8 mouse cellular contexts compared by ENCODE assay signal in genomic region chr7:3646188-3646587, GRCm38 (mm10). TPM values are rescaled to one million over a fixed set of nuclear protein-coding genes. Genes with fewer than 3 reads are reported as not detected.
DNase-seq lines count a peak whose midpoint lies in the region; ATAC-seq and TF ChIP-seq lines count a peak whose summit lies in the region.

No protein-coding gene starts in this region.

- H3K27me3 ChIP-seq in lung, embryonic 14.5 days (ENCODE audit: insufficient read depth, low read length) = no peaks in the 10 kb centered on the region
- no peaks in the 10 kb centered on the region for H3K27me3 ChIP-seq in embryonic facial prominence, embryonic 11.5 days (ENCODE audit: control insufficient read depth, insufficient read depth, low read length)
- H3K27me3 ChIP-seq in intestine, embryonic 14.5 days (replicated peaks; ENCODE audit: control insufficient read depth, insufficient read depth, low read length) = no peaks in the 10 kb centered on the region
- H3K27me3 ChIP-seq in neural tube, embryonic 12.5 days (replicated peaks) = no peaks in the 10 kb centered on the region

- peak overlapping the region; percentile 83 for H3K4me2 ChIP-seq in lung, embryonic 14.5 days
- H3K4me2 ChIP-seq in embryonic facial prominence, embryonic 11.5 days (ENCODE audit: low read depth, low read length) = peak overlapping the region; percentile 86
- peak overlapping the region; percentile 88 for H3K4me2 ChIP-seq in intestine, embryonic 14.5 days (ENCODE audit: low read length)
- peak overlapping the region; percentile 95 for H3K4me2 ChIP-seq in neural tube, embryonic 12.5 days (replicated peaks)

- ATAC-seq in lung, embryonic 14.5 days (ENCODE audit: insufficient read depth) = no peak
- no peak for ATAC-seq in embryonic facial prominence, embryonic 11.5 days (replicated peaks; ENCODE audit: insufficient number of reproducible peaks, low FRiP score, low TSS enrichment, low read depth)
- ATAC-seq in intestine, embryonic 14.5 days (replicated peaks; ENCODE audit: low FRiP score, low TSS enrichment, low read depth) = no peak
- no peak for ATAC-seq in neural tube, embryonic 12.5 days (ENCODE audit: low FRiP score, low read depth)

- peaks cover 31% of the 10 kb centered on the region for H3K36me3 ChIP-seq in lung, embryonic 14.5 days (ENCODE audit: insufficient read depth)
- no peaks in the 10 kb centered on the region; the same call in none of the 2 replicates for H3K36me3 ChIP-seq in embryonic facial prominence, embryonic 11.5 days (replicated peaks; ENCODE audit: control insufficient read depth, insufficient read depth, low read depth, low read length)
- peaks cover 27% of the 10 kb centered on the region for H3K36me3 ChIP-seq in intestine, embryonic 14.5 days (ENCODE audit: control insufficient read depth, insufficient read depth, low read length)
- peaks cover 20% of the 10 kb centered on the region for H3K36me3 ChIP-seq in neural tube, embryonic 12.5 days

- peaks cover 15% of the 10 kb centered on the region for H3K4me1 ChIP-seq in lung, embryonic 14.5 days (ENCODE audit: insufficient read depth)
- peaks cover 6% of the 10 kb centered on the region; the same call in 1 of the 2 replicates for H3K4me1 ChIP-seq in embryonic facial prominence, embryonic 11.5 days (ENCODE audit: control insufficient read depth, insufficient read depth, low read length)
- peaks cover 29% of the 10 kb centered on the region for H3K4me1 ChIP-seq in intestine, embryonic 14.5 days (replicated peaks; ENCODE audit: control insufficient read depth, insufficient read depth, low read length)
- peaks cover 34% of the 10 kb centered on the region for H3K4me1 ChIP-seq in neural tube, embryonic 12.5 days

- H3K27ac ChIP-seq in lung, embryonic 14.5 days (ENCODE audit: low read depth) = no peak overlapping the region
- no peak overlapping the region for H3K27ac ChIP-seq in embryonic facial prominence, embryonic 11.5 days (replicated peaks; ENCODE audit: low read depth, low read length)
- no peak overlapping the region; the same call in 1 of the 2 replicates for H3K27ac ChIP-seq in intestine, embryonic 14.5 days (ENCODE audit: low read depth)
- H3K27ac ChIP-seq in neural tube, embryonic 12.5 days = no peak overlapping the region

- DNase-seq in lung, embryonic 14.5 days = peak; percentile 15
- DNase-seq in lung, adult 18-20 months = no peak
- DNase-seq in embryonic facial prominence, embryonic 11.5 days (ENCODE audit: low spot score) = no peak
- peak; percentile 53 for DNase-seq in intestine, embryonic 14.5 days (ENCODE audit: low spot score)
- no peak for DNase-seq in layer of hippocampus, postnatal 14 days (ENCODE audit: low spot score in 2 of 2)
- DNase-seq in B cell, adult 2 months = no peak
- DNase-seq in ovary, postnatal 10 days (ENCODE audit: low spot score) = no peak

- no peaks in the 10 kb centered on the region for H3K9me3 ChIP-seq in lung, embryonic 14.5 days (ENCODE audit: low read depth, low read length)
- H3K9me3 ChIP-seq in embryonic facial prominence, embryonic 11.5 days (replicated peaks; ENCODE audit: control insufficient read depth, low read length) = no peaks in the 10 kb centered on the region
- no peaks in the 10 kb centered on the region for H3K9me3 ChIP-seq in intestine, embryonic 14.5 days (ENCODE audit: control insufficient read depth, low read length)
- H3K9me3 ChIP-seq in neural tube, embryonic 12.5 days = no peaks in the 10 kb centered on the region

- 9% methylated on average over 9 of the region's 9 CpGs for WGBS in lung, embryonic 14.5 days
- WGBS in embryonic facial prominence, embryonic 11.5 days = 18% methylated on average over 9 of the region's 9 CpGs
- WGBS in intestine, embryonic 14.5 days = 9% methylated on average over 9 of the region's 9 CpGs
- WGBS in neural tube, embryonic 12.5 days = 32% methylated on average over 9 of the region's 9 CpGs

- peak overlapping the region; percentile 99 for H3K4me3 ChIP-seq in lung, embryonic 14.5 days (ENCODE audit: low read depth, low read length)
- peak overlapping the region; percentile 98 for H3K4me3 ChIP-seq in embryonic facial prominence, embryonic 11.5 days (ENCODE audit: low read depth, low read length)
- H3K4me3 ChIP-seq in intestine, embryonic 14.5 days (ENCODE audit: low read depth, low read length) = peak overlapping the region; percentile 88
- H3K4me3 ChIP-seq in neural tube, embryonic 12.5 days = peak overlapping the region; percentile 90

- TF ChIP-seq CTCF in lung, embryonic 14.5 days (IDR thresholded peaks at IDR 0.05; ENCODE audit: low read depth) = no peak

- H3K9ac ChIP-seq in lung, embryonic 14.5 days = peak overlapping the region; percentile 99
- peak overlapping the region; percentile 99 for H3K9ac ChIP-seq in embryonic facial prominence, embryonic 11.5 days (replicated peaks; ENCODE audit: low read length)
- H3K9ac ChIP-seq in intestine, embryonic 14.5 days (ENCODE audit: low read length) = peak overlapping the region; percentile 97
- H3K9ac ChIP-seq in neural tube, embryonic 12.5 days = peak overlapping the region; percentile 98

RNA-seq across cellular contexts. Expression of gene Cnot3, which starts 1.1 kb away (rescaled TPM):
- polyA plus RNA-seq in lung, embryonic 14.5 days (2014; fragmentation: Nextera tagmentation; extraction: Ambion mirVana) = 76.4 and 79.8 TPM in 2 replicates
- polyA plus RNA-seq in embryonic facial prominence, embryonic 11.5 days (2014; fragmentation: Nextera tagmentation; extraction: Ambion mirVana) = 57.4 and 63.9 TPM in 2 replicates
- polyA plus RNA-seq in intestine, embryonic 14.5 days (2014; fragmentation: Nextera tagmentation; extraction: Ambion mirVana) = 65.7 and 71.7 TPM in 2 replicates
- 58.2 and 58.3 TPM in 2 replicates for polyA plus RNA-seq in neural tube, embryonic 12.5 days (2016; fragmentation: Nextera tagmentation; extraction: Ambion mirVana)
- total RNA-seq in layer of hippocampus, postnatal 14 days (2021) = 10 to 100 TPM; 53.6 to 61.3 TPM

RNA-seq across cellular contexts. Expression of gene Prpf31, which starts 16.4 kb away (rescaled TPM):
- 103 and 112 TPM in 2 replicates for polyA plus RNA-seq in lung, embryonic 14.5 days (2014; fragmentation: Nextera tagmentation; extraction: Ambion mirVana)
- 142 and 151 TPM in 2 replicates for polyA plus RNA-seq in embryonic facial prominence, embryonic 11.5 days (2014; fragmentation: Nextera tagmentation; extraction: Ambion mirVana)
- polyA plus RNA-seq in intestine, embryonic 14.5 days (2014; fragmentation: Nextera tagmentation; extraction: Ambion mirVana) = 94.8 and 109 TPM in 2 replicates
- polyA plus RNA-seq in neural tube, embryonic 12.5 days (2016; fragmentation: Nextera tagmentation; extraction: Ambion mirVana) = 126 TPM in 2 replicates
- 10 to 100 TPM; 52.5 to 55.9 TPM for total RNA-seq in layer of hippocampus, postnatal 14 days (2021)

RNA-seq across cellular contexts. Expression of gene Tfpt, which starts 16.5 kb away (rescaled TPM):
- polyA plus RNA-seq in lung, embryonic 14.5 days (2014; fragmentation: Nextera tagmentation; extraction: Ambion mirVana) = 25.7 and 27.2 TPM in 2 replicates
- 29.0 and 30.7 TPM in 2 replicates for polyA plus RNA-seq in embryonic facial prominence, embryonic 11.5 days (2014; fragmentation: Nextera tagmentation; extraction: Ambion mirVana)
- polyA plus RNA-seq in intestine, embryonic 14.5 days (2014; fragmentation: Nextera tagmentation; extraction: Ambion mirVana) = 19.1 and 23.4 TPM in 2 replicates
- 39.3 and 39.7 TPM in 2 replicates for polyA plus RNA-seq in neural tube, embryonic 12.5 days (2016; fragmentation: Nextera tagmentation; extraction: Ambion mirVana)
- 10 to 100 TPM; 37.0 to 41.1 TPM for total RNA-seq in layer of hippocampus, postnatal 14 days (2021)

RNA-seq across cellular contexts. Expression of gene Leng1, which starts 19.5 kb away (rescaled TPM):
- polyA plus RNA-seq in lung, embryonic 14.5 days (2014; fragmentation: Nextera tagmentation; extraction: Ambion mirVana) = 12.0 and 12.5 TPM in 2 replicates
- 15.3 and 16.5 TPM in 2 replicates for polyA plus RNA-seq in embryonic facial prominence, embryonic 11.5 days (2014; fragmentation: Nextera tagmentation; extraction: Ambion mirVana)
- 13.1 and 13.4 TPM in 2 replicates for polyA plus RNA-seq in intestine, embryonic 14.5 days (2014; fragmentation: Nextera tagmentation; extraction: Ambion mirVana)
- 23.4 and 25.7 TPM in 2 replicates for polyA plus RNA-seq in neural tube, embryonic 12.5 days (2016; fragmentation: Nextera tagmentation; extraction: Ambion mirVana)
- total RNA-seq in layer of hippocampus, postnatal 14 days (2021) = 1 to 10 TPM; 5.5 to 6.2 TPM

RNA-seq across cellular contexts. Expression of gene Ndufa3, which starts 29.0 kb away (rescaled TPM):
- 511 and 530 TPM in 2 replicates for polyA plus RNA-seq in lung, embryonic 14.5 days (2014; fragmentation: Nextera tagmentation; extraction: Ambion mirVana)
- polyA plus RNA-seq in embryonic facial prominence, embryonic 11.5 days (2014; fragmentation: Nextera tagmentation; extraction: Ambion mirVana) = 296 and 350 TPM in 2 replicates
- polyA plus RNA-seq in intestine, embryonic 14.5 days (2014; fragmentation: Nextera tagmentation; extraction: Ambion mirVana) = 577 and 640 TPM in 2 replicates
- 368 and 375 TPM in 2 replicates for polyA plus RNA-seq in neural tube, embryonic 12.5 days (2016; fragmentation: Nextera tagmentation; extraction: Ambion mirVana)
- total RNA-seq in layer of hippocampus, postnatal 14 days (2021) = 100 to 1,000 TPM; 634 to 664 TPM

Comparison
In these comparisons a context has a peak if more than half of its experiments do, and no peak if none do; other contexts are left out.
1. DNase-seq: peak in lung, embryonic 14.5 days (single experiment) and intestine, embryonic 14.5 days (single experiment); none in lung, adult 18-20 months (0 of 2), embryonic facial prominence, embryonic 11.5 days (single experiment), layer of hippocampus, postnatal 14 days (0 of 2), B cell, adult 2 months (0 of 2) and ovary, postnatal 10 days (single experiment).
2. Peak in every context shown above with its lines, with median percentiles within 50 percentile points of each other: H3K4me2 ChIP-seq, H3K4me3 ChIP-seq and H3K9ac ChIP-seq.